ENCODE assay signal across 29 mouse cellular contexts in the genomic region with DNA sequence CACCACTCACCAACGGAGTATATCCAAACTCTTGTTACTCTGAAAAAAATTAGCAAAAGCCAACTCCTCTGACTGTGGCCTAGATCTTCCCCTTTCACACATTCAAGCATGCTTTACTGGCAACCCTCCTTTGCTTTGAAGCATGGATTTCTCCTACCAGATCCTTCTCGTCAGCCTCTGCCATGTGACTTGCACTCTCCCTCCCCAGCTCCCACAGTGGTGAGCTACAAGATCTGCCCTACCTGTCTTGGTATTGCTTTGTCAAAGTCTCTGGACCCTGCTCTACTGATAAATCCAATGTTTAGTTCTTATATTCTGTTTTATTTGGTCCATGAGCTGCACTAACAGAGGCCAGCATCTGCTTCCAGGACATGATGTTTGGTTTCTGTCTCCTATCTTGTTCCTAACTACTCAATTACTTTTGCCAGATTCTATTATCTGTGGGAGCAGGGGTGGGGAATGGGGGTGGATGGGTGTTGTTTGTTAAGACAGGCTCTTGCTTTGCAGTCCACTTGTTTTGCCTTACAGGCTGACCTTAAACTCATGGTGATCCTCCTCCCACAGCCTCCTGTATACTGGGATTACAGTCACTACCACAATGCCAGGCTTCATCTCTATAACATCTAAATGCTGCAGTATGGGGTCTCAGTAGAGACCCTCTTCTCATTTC. TPM values are rescaled to one million over a fixed set of nuclear protein-coding genes. Genes with fewer than 3 reads are reported as not detected.
DNase-seq lines count a peak whose midpoint lies in the region; ATAC-seq lines count a peak whose summit lies in the region.
"Had no signal": no experiment of that assay in that cellular context is flagged by ENCODE, and none has a peak within 500 bp of the region (broad histone marks: within the 10 kb centered on the region; RNA-seq: fewer than 3 reads in every experiment).

No protein-coding gene starts in this region.

- ATAC-seq in midbrain, embryonic 11.5 days (ENCODE audit: low FRiP score) = no peak
- ATAC-seq: activated CD4-positive, CD25-positive, alpha-beta regulatory T cell, adult 4 months; CD4-positive, CD25-positive, alpha-beta regulatory T cell, adult 4 months; forebrain, embryonic 14.5 days; forebrain, embryonic 16.5 days; Patski had no signal

- no peaks in the 10 kb centered on the region for H3K27me3 ChIP-seq in midbrain, embryonic 11.5 days (ENCODE audit: control insufficient read depth, insufficient read depth, low read length)
- no peaks in the 10 kb centered on the region for H3K27me3 ChIP-seq in midbrain, embryonic 10.5 days (ENCODE audit: low read depth, poor library complexity, severe bottlenecking)
- H3K27me3 ChIP-seq: CH12.LX; embryonic facial prominence, embryonic 13.5 days; embryonic facial prominence, embryonic 15.5 days; forebrain, embryonic 12.5 days; Patski had no signal

- H3K27ac ChIP-seq in midbrain, embryonic 11.5 days (ENCODE audit: low read depth, low read length) = no peak overlapping the region
- no peak overlapping the region for H3K27ac ChIP-seq in midbrain, embryonic 10.5 days (replicated peaks)
- H3K27ac ChIP-seq: embryonic facial prominence, embryonic 13.5 days; embryonic facial prominence, embryonic 15.5 days; forebrain, embryonic 10.5 days; forebrain, embryonic 12.5 days had no signal

- H3K4me2 ChIP-seq in midbrain, embryonic 11.5 days = no peak overlapping the region
- H3K4me2 ChIP-seq: embryonic facial prominence, embryonic 13.5 days; embryonic facial prominence, embryonic 15.5 days; forebrain, embryonic 12.5 days had no signal

- intact Hi-C loops in heart, postnatal 10 days (cut with DNase I) = no loop called here

- no peaks in the 10 kb centered on the region for H3K36me3 ChIP-seq in midbrain, embryonic 11.5 days (ENCODE audit: control insufficient read depth, insufficient read depth, low read length)
- no peaks in the 10 kb centered on the region for H3K36me3 ChIP-seq in midbrain, embryonic 10.5 days
- H3K36me3 ChIP-seq: embryonic facial prominence, embryonic 13.5 days; embryonic facial prominence, embryonic 15.5 days; forebrain, embryonic 10.5 days; forebrain, embryonic 12.5 days; G1E had no signal

- no peak overlapping the region for H3K9ac ChIP-seq in midbrain, embryonic 11.5 days (ENCODE audit: low read length)
- H3K9ac ChIP-seq: embryonic facial prominence, embryonic 13.5 days; embryonic facial prominence, embryonic 15.5 days; forebrain, embryonic 12.5 days had no signal

- H3K9me3 ChIP-seq in midbrain, embryonic 11.5 days (ENCODE audit: control insufficient read depth, low read length) = no peaks in the 10 kb centered on the region
- H3K9me3 ChIP-seq in midbrain, embryonic 10.5 days (replicated peaks) = no peaks in the 10 kb centered on the region
- H3K9me3 ChIP-seq: embryonic facial prominence, embryonic 13.5 days; embryonic facial prominence, embryonic 15.5 days; forebrain, embryonic 10.5 days; forebrain, embryonic 12.5 days; G1E had no signal

- WGBS in midbrain, embryonic 11.5 days = 79% methylated on average over 2 of the region's 2 CpGs
- 71% methylated on average over 2 of the region's 2 CpGs for WGBS in midbrain, embryonic 10.5 days

- peak; percentile 8 to 32 for DNase-seq in adrenal gland, adult (ENCODE audit: inconsistent age in 2 of 2, low spot score in 1 of 2)
- no peak for DNase-seq in adrenal gland, postnatal 10 days
- peak; percentile 28 to 42 for DNase-seq in heart, adult 18-20 months
- no peak for DNase-seq in heart, postnatal 10 days
- DNase-seq in midbrain, embryonic 11.5 days (ENCODE audit: low spot score, missing footprints) = peak; percentile 61
- DNase-seq in midbrain, embryonic 10.5 days (ENCODE audit: low spot score) = no peak
- peak; percentile 38 for DNase-seq in adipocyte (ENCODE audit: low spot score)
- DNase-seq: adrenal gland, adult 8-10 months; adrenal gland, postnatal 25 days; B cell, adult 2 months; cerebellum, adult 11 months; cerebellum, adult 18-20 months; cerebellum, adult 8-10 months; cerebellum, adult 9-11 months; cerebellum, postnatal 14 days; cerebellum, postnatal 36 days; embryo, embryonic 11 days had no signal

- no peaks in the 10 kb centered on the region for H3K4me1 ChIP-seq in midbrain, embryonic 11.5 days (ENCODE audit: control insufficient read depth, insufficient read depth, low read length)
- no peaks in the 10 kb centered on the region; the same call in 1 of the 2 replicates for H3K4me1 ChIP-seq in midbrain, embryonic 10.5 days
- H3K4me1 ChIP-seq: forebrain, embryonic 10.5 days; forebrain, embryonic 12.5 days had no signal

- no peak overlapping the region for H3K4me3 ChIP-seq in midbrain, embryonic 11.5 days (ENCODE audit: low read depth, low read length)
- no peak overlapping the region for H3K4me3 ChIP-seq in midbrain, embryonic 10.5 days
- H3K4me3 ChIP-seq: embryonic facial prominence, embryonic 13.5 days; embryonic facial prominence, embryonic 15.5 days; erythroblast, embryonic 14.5 days; forebrain, embryonic 10.5 days; forebrain, embryonic 12.5 days had no signal

RNA-seq across cellular contexts. Expression of a gene that starts 40.7 kb away (rescaled TPM):
- total RNA-seq in adrenal gland, postnatal 10 days (2021) = 10 to 100 TPM; 33.7 to 36.6 TPM
- 10 to 100 TPM in 1 of 2 experiments, 1 to 10 TPM in 1; 8.8 to 13.0 TPM for total RNA-seq in heart, adult 18-20 months (2021)
- total RNA-seq in heart, postnatal 10 days (2021) = 10 to 100 TPM; 15.3 to 15.4 TPM
- 38.8 and 41.6 TPM in 2 replicates for polyA plus RNA-seq in midbrain, embryonic 11.5 days (2014; fragmentation: Nextera tagmentation; extraction: Ambion mirVana)
- polyA plus RNA-seq in midbrain, embryonic 10.5 days (2016; fragmentation: Nextera tagmentation; extraction: Ambion mirVana) = 43.4 and 44.9 TPM in 2 replicates

Comparison
In these comparisons a context has a peak if more than half of its experiments do, and no peak if none do; other contexts are left out.
1. DNase-seq: peak in adrenal gland, adult (2 of 2), heart, adult 18-20 months (2 of 2), midbrain, embryonic 11.5 days (single experiment) and adipocyte (single experiment); none in adrenal gland, postnatal 10 days (single experiment), heart, postnatal 10 days (0 of 2) and midbrain, embryonic 10.5 days (single experiment).